Mouse (Mus musculus): Measurements from ENCODE around the gene Ccnt1. TPM values are rescaled to one million over a fixed set of nuclear protein-coding genes. Genes with fewer than 3 reads are reported as not detected.
"Not testable (repeated sequence)": the region's sequence is repeated elsewhere in the genome, so short reads cannot be mapped to it uniquely, and the experiment has no call there.

Gene Ccnt1
- total and polyA plus RNA-seq, 3 experiments = 5.8 to 66.4 (median 42.2) TPM

DNA sequence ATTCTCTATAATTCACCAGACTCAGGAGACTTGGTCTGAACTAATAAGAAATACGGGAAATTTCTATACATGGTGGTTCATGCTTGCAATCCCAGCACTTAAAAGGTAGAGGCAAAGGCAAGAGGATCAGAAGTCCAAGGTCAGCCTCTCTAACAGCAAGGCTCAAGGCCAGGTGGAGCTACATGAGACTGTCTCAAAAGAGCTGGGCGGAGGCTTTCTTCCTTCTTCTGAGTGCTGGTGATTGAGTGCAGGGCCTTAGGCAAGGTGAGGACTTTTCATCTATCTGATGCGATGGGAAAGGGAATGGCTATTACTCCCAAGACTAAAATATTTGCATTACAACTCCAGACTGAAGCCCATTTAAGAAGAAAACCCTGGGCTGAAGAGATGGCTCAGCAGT is 25.6 kb downstream of the Ccnt1 start:
- DNase-seq = no peak

DNA sequence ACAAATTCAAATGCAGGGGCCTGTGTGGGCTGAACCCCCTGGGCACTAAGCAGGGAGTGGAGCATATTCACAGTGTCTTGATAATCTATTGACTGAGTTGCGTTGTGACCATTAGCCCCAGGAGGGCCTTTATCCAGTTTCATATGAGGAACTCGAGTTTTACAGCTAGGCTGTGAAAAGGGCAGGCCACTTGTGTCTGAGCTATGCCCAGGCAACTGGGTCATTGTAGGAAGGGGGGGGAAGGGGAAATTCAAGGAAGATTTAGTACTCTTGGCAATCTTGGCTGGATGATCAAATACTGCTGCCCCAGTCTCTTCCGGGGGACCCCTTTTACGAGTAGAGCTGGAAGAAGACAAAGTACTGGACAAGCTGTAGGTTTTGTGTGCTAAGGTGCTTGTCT is 27.4 kb downstream of the Ccnt1 start:
- peak; percentile 59 for DNase-seq

DNA sequence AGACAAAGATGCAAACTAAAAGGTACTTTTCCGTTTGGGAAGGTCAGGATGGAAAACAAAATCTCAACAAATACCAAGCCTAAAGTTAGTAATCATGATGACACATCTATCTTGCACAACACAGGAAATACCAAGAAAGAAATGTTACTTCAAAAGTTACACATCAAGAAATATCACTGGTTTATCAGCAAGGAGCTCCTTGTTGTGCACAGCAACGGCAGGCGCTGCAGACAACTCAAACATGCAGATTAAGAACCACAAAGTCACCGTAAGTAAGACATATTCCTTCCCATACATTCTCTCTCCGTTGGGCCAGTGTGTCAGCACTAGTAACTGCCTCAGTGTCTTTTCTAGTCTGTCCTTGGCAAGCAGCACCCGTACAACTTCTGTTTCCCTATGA is 29.7 kb downstream of the Ccnt1 start:
- DNase-seq = peak; percentile 52

DNA sequence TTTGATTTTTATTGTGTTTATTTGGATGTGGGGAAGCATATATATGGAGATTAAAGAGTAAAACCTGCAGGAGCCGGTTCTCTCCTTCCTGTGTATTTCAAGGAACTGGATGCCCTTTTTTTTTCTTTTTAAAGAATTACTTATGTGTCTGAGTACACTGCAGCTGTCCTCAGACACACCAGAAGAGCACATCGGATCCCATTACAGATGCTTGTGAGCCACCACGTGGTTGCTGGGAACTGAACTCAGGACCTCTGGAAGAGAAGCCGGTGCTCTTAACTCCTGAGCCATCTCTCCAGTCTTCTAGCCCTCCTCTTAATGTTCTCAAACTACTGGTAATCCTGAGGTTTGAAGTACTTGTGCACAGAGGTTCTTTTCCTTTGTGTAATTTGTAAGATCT is 32.8 kb downstream of the Ccnt1 start:
- no peak for DNase-seq

DNA sequence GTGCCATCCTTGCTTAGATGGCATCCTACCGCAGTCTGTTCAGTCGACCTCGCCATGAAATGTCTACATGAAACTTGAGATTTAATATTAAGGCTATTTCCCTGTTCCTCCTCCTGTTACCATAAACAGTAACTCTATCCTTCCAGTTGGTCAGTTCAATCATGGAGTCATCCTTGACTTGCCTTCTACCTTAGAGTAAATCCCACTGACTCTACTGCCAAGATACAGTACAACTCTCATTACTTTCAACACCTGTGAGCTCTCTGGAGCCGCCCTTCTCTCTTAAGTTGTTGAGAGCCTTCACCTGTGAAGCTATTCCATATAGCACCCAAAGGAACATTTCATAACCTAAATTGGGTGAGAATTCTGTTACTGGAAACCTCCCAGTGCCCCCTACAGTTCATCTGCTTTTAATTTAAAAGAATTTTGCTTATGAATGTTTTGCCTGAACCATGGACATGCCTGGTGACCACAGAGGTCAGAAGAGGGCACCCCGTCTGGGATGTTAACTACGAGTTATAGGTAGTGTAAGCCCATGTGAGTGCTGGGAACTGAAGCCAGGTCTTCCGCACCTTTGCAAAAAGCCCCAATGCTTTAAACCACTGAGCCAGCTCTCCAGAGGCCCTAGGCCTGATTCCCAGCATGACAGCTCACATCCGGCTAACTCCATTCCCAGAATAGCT is 33.8 kb downstream of the Ccnt1 start:
- no peak for DNase-seq

- DNase-seq = no peak
These were observed 34.8 kb downstream of the Ccnt1 start for GRCm38 (mm10) chr15:98535921-98536320.

- peak; percentile 98 for DNase-seq
These were observed 36.7 kb downstream of the Ccnt1 start, which contains the start of gene Kansl2 for GRCm38 (mm10) chr15:98533881-98534627. Gene Kansl2 (minus strand): TSS chr15:98534264.

DNA sequence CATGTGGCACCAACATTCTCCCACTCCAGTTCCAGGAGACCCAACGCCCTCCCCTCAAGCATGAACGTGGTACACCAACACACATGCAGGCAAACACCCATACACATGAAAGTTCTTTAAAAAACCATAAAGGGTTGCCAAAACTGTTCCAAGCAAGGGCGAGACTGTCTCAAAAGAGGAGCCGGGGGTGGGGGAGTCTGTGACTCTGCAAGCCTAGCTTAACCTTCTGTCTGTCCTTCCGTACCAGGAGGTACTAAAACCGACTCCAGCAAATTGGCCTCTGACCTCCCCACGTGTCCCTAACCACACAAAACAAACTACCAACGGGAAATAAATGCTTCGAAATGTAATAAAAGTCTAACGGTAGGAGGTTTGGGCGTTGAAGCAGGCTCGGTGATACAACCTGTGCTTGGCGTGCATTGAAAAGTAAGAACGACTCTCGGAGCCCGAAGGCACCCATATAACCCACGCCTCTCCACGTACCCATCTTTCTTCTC is 37.6 kb downstream of the Ccnt1 start:
- DNase-seq = peak; percentile 51

DNA sequence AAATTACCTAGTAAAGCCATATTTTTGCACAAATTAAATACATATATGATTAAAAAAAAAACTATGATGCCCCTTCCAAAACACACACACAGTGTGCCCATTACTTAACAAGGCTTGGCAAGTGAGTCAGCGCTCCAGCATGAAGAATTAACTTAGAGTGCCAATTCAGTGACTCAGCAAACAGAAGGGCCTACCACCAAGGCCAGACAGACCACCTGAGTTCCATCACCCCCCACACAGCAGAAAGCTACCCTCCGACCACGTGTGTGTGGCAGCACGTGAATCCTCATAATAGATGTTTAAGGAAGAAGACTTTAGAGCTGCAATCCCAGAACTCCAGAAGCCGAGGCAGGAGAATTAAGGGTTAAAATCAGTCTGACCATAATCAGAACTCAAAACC is 38.4 kb downstream of the Ccnt1 start:
- DNase-seq = peak; percentile 70

GRCm38 (mm10) chr15:98528066-98528563 is 42.6 kb downstream of the Ccnt1 start:
- no peak for DNase-seq

- no peak for DNase-seq
These were observed 43.5 kb downstream of the Ccnt1 start for GRCm38 (mm10) chr15:98527056-98527771.

GRCm38 (mm10) chr15:98526057-98526456 is 44.7 kb downstream of the Ccnt1 start:
- DNase-seq = no peak

GRCm38 (mm10) chr15:98521245-98521644 is 49.5 kb downstream of the Ccnt1 start:
- no peak for DNase-seq

GRCm38 (mm10) chr15:98517380-98518355 is 53.1 kb downstream of the Ccnt1 start:
- peak; percentile 78 for DNase-seq

DNA sequence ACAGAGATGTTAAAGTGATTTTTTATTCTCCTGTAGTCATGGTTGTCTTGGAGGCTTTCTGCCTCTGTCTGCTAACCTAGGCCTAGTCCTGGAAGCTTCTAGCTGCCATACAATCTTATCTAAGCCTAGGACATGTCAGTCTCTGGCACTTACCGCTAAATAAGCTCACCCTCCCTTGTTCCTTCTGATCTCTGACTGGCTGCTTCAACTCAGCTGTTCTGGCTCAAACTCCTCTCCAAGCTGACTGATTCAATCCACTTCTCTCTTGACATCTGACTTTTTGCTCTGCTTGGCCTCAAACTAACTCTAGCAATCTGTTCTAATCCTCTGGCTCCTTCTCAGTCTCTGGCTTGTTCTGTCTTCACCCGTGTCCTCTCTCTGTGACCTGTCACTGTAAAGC is 55.9 kb downstream of the Ccnt1 start:
- DNase-seq = not testable (repeated sequence)

DNA sequence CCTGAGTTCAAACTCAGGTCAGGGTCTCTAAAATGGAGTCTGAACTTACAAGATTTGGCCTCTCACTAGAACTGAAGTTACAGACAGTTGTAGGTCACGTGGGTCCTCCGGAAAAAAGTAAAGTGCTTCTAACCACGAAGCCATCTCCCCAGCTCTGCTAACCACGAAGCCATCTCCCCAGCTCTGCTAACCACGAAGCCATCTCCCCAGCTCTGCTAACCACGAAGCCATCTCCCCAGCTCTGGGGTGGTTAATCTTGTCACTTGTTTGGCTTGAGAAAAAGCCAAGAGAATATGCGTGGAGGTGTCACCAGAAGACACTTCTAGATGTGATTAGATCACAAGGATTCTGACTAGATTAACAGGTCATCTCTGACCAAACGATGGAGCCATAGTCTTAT is 56.6 kb downstream of the Ccnt1 start:
- DNase-seq = no peak

DNA sequence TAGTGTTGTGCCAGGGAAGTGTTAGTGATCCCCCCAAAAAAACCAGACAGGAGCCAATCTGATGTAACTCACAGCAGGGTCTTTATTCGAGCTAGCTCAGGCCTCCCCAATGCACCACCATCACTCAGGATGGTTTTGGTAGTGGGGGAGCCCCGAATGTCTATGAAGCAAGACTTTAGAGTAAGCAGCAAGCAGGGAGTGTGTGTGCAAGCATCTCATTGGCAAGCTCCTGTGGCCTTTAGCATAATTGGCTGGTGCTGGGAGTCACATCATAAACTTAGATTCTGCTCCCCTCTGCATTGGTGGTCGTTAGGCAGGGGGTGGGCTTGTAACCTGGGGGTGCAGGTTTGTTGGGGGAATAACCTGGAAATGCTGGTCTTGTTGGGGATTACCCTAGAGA is 57.0 kb downstream of the Ccnt1 start:
- DNase-seq = not testable (repeated sequence)

DNA sequence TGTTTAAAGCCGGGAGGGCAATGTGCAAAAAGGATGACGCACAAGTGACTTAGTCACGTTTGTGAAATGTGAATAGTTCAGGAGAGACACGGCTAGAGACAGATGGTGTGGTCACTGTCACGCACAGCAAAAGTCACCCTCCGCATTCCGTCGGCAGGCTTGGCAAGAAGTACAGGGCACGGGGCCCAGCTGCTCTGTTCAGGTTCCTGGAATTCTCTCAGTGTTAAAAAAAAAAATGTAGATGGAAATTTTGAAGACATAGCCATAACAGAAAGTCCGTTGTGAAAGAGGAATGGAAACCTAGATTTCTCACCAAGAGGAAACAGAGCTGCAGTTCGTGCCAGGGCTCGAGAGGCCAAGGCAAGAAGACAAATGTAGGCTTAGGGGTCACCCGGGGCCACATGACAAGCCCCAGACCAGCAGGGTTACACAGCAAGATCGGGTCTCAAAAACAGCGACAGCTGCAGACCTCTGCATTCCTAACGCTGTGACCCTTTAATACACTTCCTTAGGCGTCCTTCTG is 57.9 kb downstream of the Ccnt1 start:
- DNase-seq = peak; percentile 68

DNA sequence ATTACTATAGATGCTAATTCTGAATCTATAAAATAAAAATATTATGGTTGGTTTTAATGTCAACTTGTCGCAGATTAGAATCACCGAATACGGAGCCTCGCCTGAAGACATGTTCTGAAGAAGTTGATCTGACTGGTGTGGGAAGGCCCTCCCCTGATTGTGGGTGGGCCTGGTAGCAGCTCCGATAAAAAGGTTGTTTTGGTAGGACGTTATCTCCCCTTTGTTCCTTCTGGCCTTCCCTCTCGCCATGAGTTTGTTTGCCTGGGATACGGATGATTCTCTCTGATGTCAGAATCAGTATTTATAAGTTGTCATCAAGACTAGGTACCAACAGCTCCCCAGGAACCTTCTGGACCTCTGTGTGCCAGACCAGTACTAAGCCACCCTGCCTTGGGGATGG is 58.5 kb downstream of the Ccnt1 start:
- DNase-seq = no peak

GRCm38 (mm10) chr15:98511386-98511928 is 59.3 kb downstream of the Ccnt1 start:
- DNase-seq = no peak
